Mouse (Mus musculus) ES-E14 (cell line): ENCODE results near the gene Nek1.

Experiments
- CHD2 ChIP-seq: IDR thresholded peaks from 2 replicates; pipeline ENCODE4 v1.6.1; 2014; ENCODE audit warnings: mild to moderate bottlenecking, low read depth, low read length, inconsistent platforms
- HCFC1 ChIP-seq: IDR thresholded peaks from 2 replicates; pipeline ENCODE4 v1.6.1; 2012; ENCODE audit warnings: low read length, inconsistent platforms, borderline replicate concordance; ENCODE audit not compliant: insufficient read depth
- ZC3H11A ChIP-seq: IDR thresholded peaks from 2 replicates; pipeline ENCODE4 v1.6.1; 2012; ENCODE audit warnings: low read depth, mild to moderate bottlenecking, inconsistent platforms, low read length, borderline replicate concordance

DNA sequence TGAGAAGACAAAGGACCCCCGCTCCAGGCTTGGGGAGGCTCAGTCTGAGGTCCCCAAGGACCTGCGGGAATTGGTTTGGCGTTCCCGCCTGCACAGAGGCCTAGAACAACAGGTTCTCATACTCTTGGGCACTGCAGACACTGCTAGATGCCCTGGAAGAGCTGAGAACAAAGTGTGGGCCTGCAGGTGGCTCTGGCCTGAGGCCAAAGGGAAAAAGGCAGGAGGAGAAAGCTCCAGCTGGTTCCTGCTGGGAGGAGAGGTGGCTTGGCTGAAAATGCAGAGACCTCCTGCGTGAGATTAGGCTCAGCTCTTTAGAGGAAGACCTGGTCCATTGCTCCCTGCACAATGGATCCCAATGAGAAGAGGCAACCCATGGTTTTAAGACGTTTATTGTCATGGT is 148.9 kb downstream of the Nek1 start:
- TF ChIP-seq CHD2 (no peak), HCFC1 (no peak), ZC3H11A (no peak)
